In genomic region chr11:29638861-29639260, GRCm38 (mm10) we compare ENCODE assay signal across 12 mouse cellular contexts. TPM values are rescaled to one million over a fixed set of nuclear protein-coding genes. Genes with fewer than 3 reads are reported as not detected.
A peak's percentile ranks its signal among the peaks of the same experiment; 100 is the strongest.
DNase-seq lines count a peak whose midpoint lies in the region; ATAC-seq and TF ChIP-seq lines count a peak whose summit lies in the region.
"Had no signal": no experiment of that assay in that cellular context is flagged by ENCODE, and none has a peak within 500 bp of the region (broad histone marks: within the 10 kb centered on the region; RNA-seq: fewer than 3 reads in every experiment).

No protein-coding gene starts in this region.

- no peak for ATAC-seq in limb, embryonic 14.5 days (ENCODE audit: low FRiP score, low read depth)
- ATAC-seq: activated CD4-positive, CD25-positive, alpha-beta regulatory T cell, adult 4 months had no signal

- H3K9me3 ChIP-seq in CH12.LX (replicated peaks; ENCODE audit: low read length): peaks cover 3% of the 10 kb centered on the region
- H3K9me3 ChIP-seq in limb, embryonic 14.5 days (ENCODE audit: control insufficient read depth, low read length): no peaks in the 10 kb centered on the region
- H3K9me3 ChIP-seq: liver, embryonic 13.5 days; midbrain, embryonic 12.5 days had no signal

- peak; percentile 58 for TF ChIP-seq EP300 in CH12.LX (IDR thresholded peaks at IDR 0.05; ENCODE audit: low read length)

- no peaks in the 10 kb centered on the region for H3K79me2 ChIP-seq in CH12.LX (replicated peaks; ENCODE audit: control insufficient read depth, extremely low read depth, insufficient read depth, poor library complexity, severe bottlenecking)

- H3K36me3 ChIP-seq in CH12.LX (replicated peaks in 1 of 2; ENCODE audit: control insufficient read depth in 1 of 2, insufficient read depth in 1 of 2, low read length in 1 of 2): no peaks in the 10 kb centered on the region
- no peaks in the 10 kb centered on the region for H3K36me3 ChIP-seq in limb, embryonic 14.5 days (ENCODE audit: control insufficient read depth, insufficient read depth, low read length)
- H3K36me3 ChIP-seq: liver, embryonic 13.5 days; midbrain, embryonic 12.5 days had no signal

- H3K27me3 ChIP-seq in CH12.LX (replicated peaks): no peaks in the 10 kb centered on the region
- H3K27me3 ChIP-seq in limb, embryonic 14.5 days (ENCODE audit: control insufficient read depth, insufficient read depth, low read length): no peaks in the 10 kb centered on the region
- H3K27me3 ChIP-seq: liver, embryonic 13.5 days; midbrain, embryonic 12.5 days had no signal

- no peak overlapping the region for H3K4me2 ChIP-seq in CH12.LX (ENCODE audit: insufficient read depth, low read depth, poor library complexity, severe bottlenecking)
- H3K4me2 ChIP-seq in limb, embryonic 14.5 days (replicated peaks; ENCODE audit: low read depth, low read length, severe bottlenecking): no peak overlapping the region
- H3K4me2 ChIP-seq: liver, embryonic 13.5 days; midbrain, embryonic 12.5 days had no signal

- peaks cover 5 to 27% of the 10 kb centered on the region in 2 experiments; a peak in 3 of 4 replicates for H3K4me1 ChIP-seq in CH12.LX (ENCODE audit: control insufficient read depth in 1 of 2, insufficient read depth in 2 of 2)
- peaks cover 20% of the 10 kb centered on the region; the same call in 1 of the 2 replicates for H3K4me1 ChIP-seq in limb, embryonic 14.5 days (ENCODE audit: control insufficient read depth, insufficient read depth, low read length)
- H3K4me1 ChIP-seq: liver, embryonic 13.5 days had no signal

- intact Hi-C loops in heart, postnatal 36 days (cut with DNase I): no loop called here

- in situ Hi-C loops in CH12.LX (cut with MboI; ENCODE audit: low pct_ligation_motif_present, low pct_unique_long_range_greater_than_20kb, low sequenced_read_pairs): no loop called here

- no peak overlapping the region for H3K4me3 ChIP-seq in CH12.LX (replicated peaks in 1 of 3; ENCODE audit: low read depth in 2 of 3, low read length in 2 of 3, poor library complexity in 1 of 3)
- H3K4me3 ChIP-seq in limb, embryonic 14.5 days (replicated peaks; ENCODE audit: low read length): no peak overlapping the region
- H3K4me3 ChIP-seq: liver, embryonic 13.5 days; midbrain, embryonic 12.5 days had no signal

- dilution Hi-C loops in CH12.LX (cut with MboI; ENCODE audit: extremely low pct_ligation_motif_present, extremely low pct_unique_long_range_greater_than_20kb, low sequenced_read_pairs): no loop called here

- TF ChIP-seq CTCF in CH12.LX (conservative IDR thresholded peaks at IDR 0.05 in 1 of 2, IDR thresholded peaks at IDR 0.05 in 1 of 2; ENCODE audit: low read depth in 2 of 2, low read length in 2 of 2): no peak

- no peak overlapping the region for H3K27ac ChIP-seq in CH12.LX (ENCODE audit: insufficient read depth, low read depth)
- no peak overlapping the region for H3K27ac ChIP-seq in limb, embryonic 14.5 days (replicated peaks; ENCODE audit: low read depth, low read length)
- H3K27ac ChIP-seq: liver, embryonic 13.5 days; midbrain, embryonic 12.5 days had no signal

- WGBS in limb, embryonic 14.5 days: 22% methylated on average over 2 of the region's 2 CpGs

- H3K9ac ChIP-seq in CH12.LX (ENCODE audit: insufficient read depth, low read depth): no peak overlapping the region
- H3K9ac ChIP-seq in limb, embryonic 14.5 days (ENCODE audit: low read depth, low read length, severe bottlenecking): no peak overlapping the region
- H3K9ac ChIP-seq: liver, embryonic 13.5 days; midbrain, embryonic 12.5 days had no signal

- DNase-seq in heart, adult 11 months: peak; percentile 80
- DNase-seq in heart, postnatal 36 days: no peak
- DNase-seq in CH12.LX (ENCODE audit: extremely low read depth): peak; percentile 60
- DNase-seq in fibroblast of lung, adult 2 months (ENCODE audit: low read depth): peak; percentile 68
- peak; percentile 26 for DNase-seq in limb, embryonic 14.5 days (ENCODE audit: low spot score)
- DNase-seq in cerebellum, adult 9-10 months: no peak
- DNase-seq in layer of hippocampus, adult 9-11 months: no peak
- DNase-seq in left cerebral cortex, adult 11 months (ENCODE audit: low spot score): no peak
- DNase-seq: liver, embryonic 13.5 days; spleen, adult 18-20 months had no signal

- TF ChIP-seq POLR2A in CH12.LX (IDR thresholded peaks at IDR 0.05; ENCODE audit: low read depth, low read length): no peak
- TF ChIP-seq POLR2A in limb, embryonic 14.5 days (IDR thresholded peaks at IDR 0.05; ENCODE audit: borderline replicate concordance, extremely low read depth, insufficient read depth, insufficient read length): no peak

- no peak for TF ChIP-seq RAD21 in CH12.LX (IDR thresholded peaks at IDR 0.05; ENCODE audit: low read depth, low read length)

TF ChIP-seq in CH12.LX, 34 proteins besides CTCF, POLR2A, EP300 and RAD21:
- TF ChIP-seq USF1 (IDR thresholded peaks at IDR 0.05; ENCODE audit: low read depth, low read length) (no peak), SMC3 (IDR thresholded peaks at IDR 0.05; ENCODE audit: low read depth, low read length) (no peak), IRF4 (IDR thresholded peaks at IDR 0.05; ENCODE audit: low read depth, low read length) (no peak), E2F4 (IDR thresholded peaks at IDR 0.05; ENCODE audit: insufficient replicate concordance, low read depth, low read length) (no peak), ELF1 (IDR thresholded peaks at IDR 0.05; ENCODE audit: low read depth, low read length) (no peak), MEF2A (IDR thresholded peaks at IDR 0.05; ENCODE audit: borderline replicate concordance, low read depth, low read length) (peak; percentile 74; the same call in 1 of the 2 replicates), POLR2AphosphoS2 (IDR thresholded peaks at IDR 0.05; ENCODE audit: low read depth, low read length) (no peak), NELFE (IDR thresholded peaks at IDR 0.05; ENCODE audit: low read depth, low read length) (no peak), TCF12 (IDR thresholded peaks at IDR 0.05; ENCODE audit: low read depth, low read length) (0 out of 2 replicates have a peak, but pooled peaks have one; percentile 27), ETS1 (conservative IDR thresholded peaks at IDR 0.05; ENCODE audit: low read depth, low read length) (0 out of 2 replicates have a peak, but pooled peaks have one; percentile 17), BHLHE40 (IDR thresholded peaks at IDR 0.05; ENCODE audit: low read depth, low read length) (0 out of 2 replicates have a peak, but pooled peaks have one; percentile 12)

RNA-seq across cellular contexts. Expression of gene Rtn4, which starts 53.9 kb away (rescaled TPM):
- total RNA-seq in heart, postnatal 36 days (2021): 10 to 100 TPM; 91.7 to 95.2 TPM
- total RNA-seq in CH12.LX (2012; rRNA removed) (95.8 and 106 TPM in 2 replicates), CH12.LX (2014; rRNA removed) (168 and 182 TPM in 2 replicates)
- polyA plus RNA-seq in CH12.LX (2012; ENCODE audit: insufficient read length, low read depth): 210 and 224 TPM in 2 replicates
- polyA plus RNA-seq in limb, embryonic 14.5 days (2012; rRNA removed): 212 and 222 TPM in 2 replicates
- 65.8 and 74.5 TPM in 2 replicates for polyA plus RNA-seq in limb, embryonic 14.5 days (2014; fragmentation: Nextera tagmentation; extraction: Ambion mirVana)

Comparison
In these comparisons a context has a peak if more than half of its experiments do, and no peak if none do; other contexts are left out.
1. DNase-seq: peak in heart, adult 11 months (single experiment), CH12.LX (single experiment), fibroblast of lung, adult 2 months (single experiment) and limb, embryonic 14.5 days (single experiment); none in heart, postnatal 36 days (0 of 2), cerebellum, adult 9-10 months (single experiment), layer of hippocampus, adult 9-11 months (single experiment) and left cerebral cortex, adult 11 months (single experiment).